Mouse (Mus musculus) intestine, embryonic 15.5 days (tissue): ENCODE measurements around the gene Defb21. TPM values are rescaled to one million over a fixed set of nuclear protein-coding genes. Genes with fewer than 3 reads are reported as not detected.

Experiments used
- ATAC-seq: fragments of 200-750 bp; cut with Nextera tagmentation; 2 replicates; pipeline ENCODE4 v1.8.0; 2017; ENCODE audit warnings: moderate TSS enrichment, moderate library complexity
- H3K27ac ChIP-seq: fragments of 300-500 bp; sonication (generic); 2 replicates; pipeline ENCODE4 v1.5.1; 2015; ENCODE audit warnings: mild to moderate bottlenecking, inconsistent platforms
- H3K27me3 ChIP-seq: fragments of 300-500 bp; sonication (generic); replicated peaks from 2 replicates; pipeline ENCODE4 v1.6.1; 2015; ENCODE audit warnings: inconsistent platforms
- H3K36me3 ChIP-seq: fragments of 300-500 bp; sonication (generic); 2 replicates; pipeline ENCODE4 v1.6.1; 2015; ENCODE audit warnings: inconsistent platforms
- H3K4me1 ChIP-seq: fragments of 300-500 bp; sonication (generic); replicated peaks from 2 replicates; pipeline ENCODE4 v1.6.1; 2015; ENCODE audit warnings: inconsistent platforms
- H3K4me2 ChIP-seq: fragments of 300-500 bp; sonication (generic); replicated peaks from 2 replicates; pipeline ENCODE4 v1.6.1; 2015; ENCODE audit warnings: mild to moderate bottlenecking, inconsistent platforms
- H3K4me3 ChIP-seq: fragments of 300-500 bp; sonication (generic); replicated peaks from 2 replicates; pipeline ENCODE4 v1.5.1; 2015; ENCODE audit warnings: inconsistent platforms
- H3K9ac ChIP-seq: fragments of 300-500 bp; sonication (generic); 2 replicates; pipeline ENCODE4 v1.6.1; 2015; ENCODE audit warnings: inconsistent platforms
- H3K9me3 ChIP-seq: fragments of 300-500 bp; sonication (generic); 2 replicates; pipeline ENCODE4 v1.6.1; 2016; ENCODE audit warnings: inconsistent platforms
- WGBS: fragments of 180-500 bp; shearing (Covaris S2); methylation state at CpG from one replicate; pipeline ENCODE4 v1.1.7; 2015; 5-methylcytosine and 5-hydroxymethylcytosine counted together
- polyA plus RNA-seq: library from polyadenylated mRNA; unstranded; fragments of >200 nt; fragmentation: Nextera tagmentation; extraction: Ambion mirVana; gene quantifications from 2 replicates; pipeline ENCODE4 v1.2.1, GENCODE M21; 2015

The Defb21 gene
- polyA plus RNA-seq = not detected in 2 replicates

DNA sequence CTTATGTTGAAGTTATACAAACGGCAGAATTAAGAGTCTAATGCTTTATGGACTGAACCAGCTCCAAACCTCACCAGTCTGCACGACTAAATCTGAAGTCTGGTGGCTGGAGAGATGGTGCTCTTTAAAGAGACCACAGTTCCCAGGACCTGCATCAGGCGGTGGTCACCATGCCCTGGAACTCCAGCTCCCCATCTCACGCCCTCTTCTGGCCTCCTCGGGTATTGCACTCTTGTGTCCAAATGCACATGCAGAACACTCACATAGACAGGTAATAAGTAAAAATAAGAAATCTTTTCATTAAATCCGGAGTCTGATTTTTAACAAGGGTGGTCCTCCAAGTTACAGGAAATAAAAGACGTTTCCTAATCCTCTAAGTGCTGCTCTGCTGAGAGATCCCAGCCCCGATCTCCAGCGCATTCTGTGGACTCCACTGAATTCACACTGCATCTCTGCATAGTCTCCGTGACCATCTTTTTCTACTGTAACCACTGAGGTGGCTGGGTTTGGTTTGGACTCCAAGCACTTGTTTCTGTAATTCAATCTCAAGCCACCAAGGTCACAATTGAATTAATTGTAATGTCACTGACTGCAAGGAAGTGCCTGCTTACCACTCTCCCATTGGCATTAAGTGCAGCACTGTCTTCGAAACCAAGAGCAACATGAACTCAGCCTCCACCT lies at the start of gene Defb21:
Gene Defb21, plus strand, starts transcription at position 631 of the 681 bp plus-strand sequence.
- 64% methylated on average over 11 of the region's 11 CpGs for WGBS
- no peak within 1 kb of the TSS for H3K4me3 ChIP-seq
- H3K4me1 ChIP-seq = no peaks in the 10 kb centered on the region
- H3K9me3 ChIP-seq = no peaks in the 10 kb centered on the region
- ATAC-seq = no peak
- H3K36me3 ChIP-seq = no peaks in the 10 kb centered on the region
- H3K27ac ChIP-seq = no peak within 1 kb of the TSS
- H3K27me3 ChIP-seq = no peaks in the 10 kb centered on the region
- H3K4me2 ChIP-seq = no peak within 1 kb of the TSS
- no peak within 1 kb of the TSS for H3K9ac ChIP-seq

- no peak within 1 kb of the TSS for H3K27ac ChIP-seq
- no peaks in the 10 kb centered on the region for H3K36me3 ChIP-seq
- no peak within 1 kb of the TSS for H3K4me2 ChIP-seq
- no peak within 1 kb of the TSS for H3K9ac ChIP-seq
- no peak for ATAC-seq
- H3K4me3 ChIP-seq = no peak within 1 kb of the TSS
- H3K27me3 ChIP-seq = no peaks in the 10 kb centered on the region
- H3K9me3 ChIP-seq = no peaks in the 10 kb centered on the region
- no peaks in the 10 kb centered on the region for H3K4me1 ChIP-seq
- WGBS = 43% methylated on average over 13 of the region's 13 CpGs
These were observed 32.4 kb upstream of the Defb21 start, which contains the start of gene Defb29 for GRCm38 (mm10) chr2:152539944-152540710. Defb29 (minus strand) TSS chr2:152540098.

DNA sequence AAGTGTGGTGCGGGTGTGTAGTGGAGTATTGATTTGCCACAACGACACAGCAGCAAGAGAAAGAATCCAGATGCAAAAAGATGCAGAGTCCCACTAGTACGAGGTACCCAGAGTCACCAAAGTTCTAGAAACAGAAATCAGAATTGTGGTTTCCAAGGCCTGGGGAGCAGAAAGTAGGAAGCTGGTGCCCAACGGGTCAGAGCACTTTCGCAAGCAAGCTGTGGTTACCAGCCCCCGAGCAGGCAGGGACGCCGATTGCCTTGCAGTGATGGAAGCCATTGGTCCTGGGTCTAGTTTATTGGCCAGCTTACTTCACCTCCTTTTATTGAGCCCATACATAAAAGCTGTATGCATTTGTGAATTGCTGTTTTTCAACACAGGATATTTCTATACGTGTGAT lies 30.6 kb upstream of the Defb21 start:
- H3K4me2 ChIP-seq = no peak overlapping the region
- H3K4me1 ChIP-seq = no peaks in the 10 kb centered on the region
- 80% methylated on average over 9 of the region's 9 CpGs for WGBS
- H3K27ac ChIP-seq = no peak overlapping the region
- H3K9ac ChIP-seq = no peak overlapping the region
- H3K36me3 ChIP-seq = no peaks in the 10 kb centered on the region
- H3K27me3 ChIP-seq = no peaks in the 10 kb centered on the region
- no peaks in the 10 kb centered on the region for H3K9me3 ChIP-seq
- ATAC-seq = no peak
- H3K4me3 ChIP-seq = no peak overlapping the region

DNA sequence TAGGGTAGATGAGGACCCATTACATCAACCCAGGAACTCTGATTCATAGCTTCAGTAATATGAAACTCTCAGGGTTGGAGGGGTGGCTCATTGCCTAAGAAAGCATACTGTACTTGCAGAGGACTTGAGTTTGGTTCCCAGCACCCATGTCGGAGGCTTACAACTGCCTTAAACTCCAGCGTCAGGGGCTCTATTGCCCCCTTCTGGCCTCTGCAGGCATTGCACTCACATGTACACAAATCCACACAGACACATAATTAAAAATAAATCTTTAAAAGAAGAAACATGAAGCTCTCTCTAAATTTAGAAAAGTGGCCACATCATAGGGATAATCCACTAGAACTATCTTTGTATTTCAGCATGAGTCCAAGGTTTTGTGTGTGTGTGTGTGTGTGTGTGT lies 29.6 kb upstream of the Defb21 start:
- no peak overlapping the region for H3K4me3 ChIP-seq
- H3K27me3 ChIP-seq = no peaks in the 10 kb centered on the region
- no peaks in the 10 kb centered on the region for H3K9me3 ChIP-seq
- H3K9ac ChIP-seq = no peak overlapping the region
- no peak overlapping the region for H3K4me2 ChIP-seq
- no peaks in the 10 kb centered on the region for H3K36me3 ChIP-seq
- H3K27ac ChIP-seq = no peak overlapping the region
- WGBS = 75% methylated on average over 2 of the region's 2 CpGs
- no peak for ATAC-seq
- no peaks in the 10 kb centered on the region for H3K4me1 ChIP-seq

DNA sequence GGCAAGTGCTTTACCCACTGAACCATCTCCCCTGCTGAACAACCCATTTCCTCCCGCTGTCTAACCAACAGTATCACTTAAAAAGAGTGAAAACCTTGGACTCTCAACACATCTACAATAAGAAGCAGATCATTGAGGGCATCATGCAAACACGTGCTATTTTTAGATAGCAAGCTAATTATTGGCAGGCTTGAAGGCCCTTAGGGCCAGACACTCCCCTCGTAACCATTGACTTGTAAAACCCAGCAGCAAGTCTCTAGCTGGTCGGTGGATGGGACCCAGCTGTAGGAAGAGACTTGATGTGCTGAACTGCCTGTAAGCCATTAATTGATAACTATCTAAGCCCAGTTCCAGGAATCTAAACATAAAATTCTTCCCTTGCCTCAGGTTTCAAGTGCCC lies 29.1 kb upstream of the Defb21 start:
- ATAC-seq = peak; percentile 44
- WGBS = 52% methylated on average over 4 of the region's 4 CpGs
- Histone ChIP-seq H3K27me3 (no peaks in the 10 kb centered on the region), H3K4me2 (no peak overlapping the region), H3K4me1 (no peaks in the 10 kb centered on the region), H3K36me3 (no peaks in the 10 kb centered on the region), H3K9me3 (no peaks in the 10 kb centered on the region), H3K27ac (no peak overlapping the region), H3K9ac (no peak overlapping the region), H3K4me3 (no peak overlapping the region)

- WGBS = 11% methylated on average over 4 of the region's 4 CpGs
- Histone ChIP-seq H3K4me1 (no peaks in the 10 kb centered on the region), H3K27ac (no peak overlapping the region), H3K9me3 (no peaks in the 10 kb centered on the region), H3K27me3 (no peaks in the 10 kb centered on the region), H3K9ac (no peak overlapping the region), H3K36me3 (no peaks in the 10 kb centered on the region), H3K4me2 (no peak overlapping the region), H3K4me3 (no peak overlapping the region)
- ATAC-seq = peak; percentile 89
These were observed 27.9 kb upstream of the Defb21 start for GRCm38 (mm10) chr2:152544691-152545090.

GRCm38 (mm10) chr2:152548124-152548523 lies 24.4 kb upstream of the Defb21 start:
- Histone ChIP-seq H3K36me3 (no peaks in the 10 kb centered on the region), H3K27me3 (no peaks in the 10 kb centered on the region), H3K4me2 (no peak overlapping the region), H3K4me1 (no peaks in the 10 kb centered on the region), H3K9ac (no peak overlapping the region), H3K27ac (no peak overlapping the region), H3K4me3 (no peak overlapping the region), H3K9me3 (no peaks in the 10 kb centered on the region)
- no peak for ATAC-seq
- 66% methylated on average over 5 of the region's 5 CpGs for WGBS

DNA sequence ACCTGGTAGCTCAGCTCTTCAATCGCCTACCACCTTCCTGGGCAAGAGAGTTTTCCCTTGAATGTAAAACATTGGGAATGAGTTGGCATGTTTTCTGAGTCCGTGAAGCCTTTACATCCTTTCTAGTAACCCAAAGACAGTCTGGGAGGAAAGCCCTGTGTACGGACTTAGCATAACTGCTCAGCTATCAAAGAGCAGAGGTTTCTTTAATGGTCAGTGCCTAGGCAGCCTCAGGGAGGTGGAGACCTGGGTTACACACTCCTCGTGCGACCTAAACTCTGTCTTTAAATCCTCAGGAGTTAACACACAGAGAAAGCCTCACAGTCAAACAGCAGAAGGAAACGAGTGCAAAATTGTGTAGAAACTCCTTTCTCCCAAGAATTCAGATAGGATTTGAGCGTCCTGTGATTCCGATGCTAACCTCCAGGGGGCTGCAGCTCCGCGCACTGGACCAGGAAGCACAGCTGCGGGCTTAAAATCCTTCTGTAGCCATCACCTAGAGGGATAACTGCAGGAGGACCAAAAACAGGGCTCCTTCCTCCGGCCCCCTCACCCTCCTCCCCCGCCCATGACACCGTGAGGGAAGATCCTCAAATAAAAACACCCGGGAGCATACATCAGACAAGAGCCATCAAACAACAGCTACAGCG lies 18.6 kb upstream of the Defb21 start:
- Histone ChIP-seq H3K27ac (no peak overlapping the region), H3K9ac (no peak overlapping the region), H3K4me1 (no peaks in the 10 kb centered on the region), H3K4me3 (no peak overlapping the region), H3K9me3 (no peaks in the 10 kb centered on the region), H3K4me2 (peak overlapping the region; percentile 43), H3K27me3 (no peaks in the 10 kb centered on the region), H3K36me3 (no peaks in the 10 kb centered on the region)
- 11% methylated on average over 16 of the region's 16 CpGs for WGBS
- 0 out of 2 replicates have a peak, but pooled peaks have one; percentile 58 for ATAC-seq

DNA sequence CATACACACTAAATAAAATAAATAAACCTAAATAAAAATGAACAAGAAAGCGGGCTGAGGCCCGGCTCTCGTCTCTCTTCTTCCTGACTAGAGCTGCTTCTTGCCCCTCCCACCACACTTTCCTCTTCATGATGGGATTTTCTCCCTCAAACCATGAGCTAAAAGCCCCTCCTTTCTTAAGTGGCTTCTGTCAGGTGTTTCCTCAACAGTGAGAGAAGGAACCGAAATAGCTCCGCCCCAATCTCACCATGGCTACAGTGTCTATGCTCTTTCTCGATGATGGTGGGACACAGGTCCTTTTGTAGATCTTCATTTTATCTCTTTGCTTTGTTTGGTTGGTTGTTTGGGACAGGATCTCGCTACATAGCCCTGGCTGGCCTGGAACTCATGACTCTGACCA lies 15.9 kb upstream of the Defb21 start:
- Histone ChIP-seq H3K36me3 (no peaks in the 10 kb centered on the region), H3K4me1 (no peaks in the 10 kb centered on the region), H3K4me2 (no peak overlapping the region), H3K4me3 (no peak overlapping the region), H3K9ac (no peak overlapping the region), H3K27me3 (no peaks in the 10 kb centered on the region), H3K27ac (no peak overlapping the region), H3K9me3 (no peaks in the 10 kb centered on the region)
- 85% methylated on average over 7 of the region's 7 CpGs for WGBS
- no peak for ATAC-seq

DNA sequence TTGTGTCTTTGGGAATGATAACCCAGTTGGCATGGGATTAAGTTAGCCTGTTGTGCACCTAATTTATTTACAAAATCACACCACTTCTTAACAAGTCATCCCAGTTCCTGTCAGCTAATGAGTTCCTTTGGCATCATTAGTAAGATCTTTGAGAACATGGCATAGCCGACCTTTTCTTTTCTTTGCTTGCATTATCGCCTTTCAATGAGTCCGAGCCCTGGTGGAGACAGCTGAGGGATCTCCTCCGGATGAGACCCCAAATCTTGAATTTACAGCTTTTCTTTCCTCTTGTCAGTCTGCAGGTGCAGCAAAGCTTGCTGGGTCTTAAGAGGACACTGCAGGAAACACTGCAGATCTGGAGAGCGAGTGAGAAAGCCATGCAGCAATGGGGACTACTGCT lies 3.5 kb upstream of the Defb21 start, which contains the start of gene Gm17416:
Gene Gm17416, plus strand, starts transcription at position 301 of the 400 bp plus-strand sequence.
- H3K27ac ChIP-seq = no peak within 1 kb of the TSS
- no peak within 1 kb of the TSS for H3K9ac ChIP-seq
- no peaks in the 10 kb centered on the region for H3K27me3 ChIP-seq
- H3K4me1 ChIP-seq = no peaks in the 10 kb centered on the region
- H3K4me2 ChIP-seq = no peak within 1 kb of the TSS
- no peak within 1 kb of the TSS for H3K4me3 ChIP-seq
- ATAC-seq = no peak
- no peaks in the 10 kb centered on the region for H3K36me3 ChIP-seq
- 92% methylated on average over 5 of the region's 5 CpGs for WGBS
- no peaks in the 10 kb centered on the region for H3K9me3 ChIP-seq

GRCm38 (mm10) chr2:152569881-152570280 lies 2.7 kb upstream of the Defb21 start:
- ATAC-seq = no peak
- H3K4me2 ChIP-seq = no peak overlapping the region
- H3K4me3 ChIP-seq = no peak overlapping the region
- no peaks in the 10 kb centered on the region for H3K36me3 ChIP-seq
- no peaks in the 10 kb centered on the region for H3K9me3 ChIP-seq
- H3K27me3 ChIP-seq = no peaks in the 10 kb centered on the region
- H3K4me1 ChIP-seq = no peaks in the 10 kb centered on the region
- H3K9ac ChIP-seq = no peak overlapping the region
- H3K27ac ChIP-seq = no peak overlapping the region
- WGBS = 71% methylated on average over 4 of the region's 4 CpGs

- no peak for ATAC-seq
- H3K9me3 ChIP-seq = no peaks in the 10 kb centered on the region
- H3K9ac ChIP-seq = no peak overlapping the region
- no peaks in the 10 kb centered on the region for H3K36me3 ChIP-seq
- no peak overlapping the region for H3K27ac ChIP-seq
- H3K4me3 ChIP-seq = no peak overlapping the region
- H3K4me2 ChIP-seq = no peak overlapping the region
- H3K4me1 ChIP-seq = no peaks in the 10 kb centered on the region
- no peaks in the 10 kb centered on the region for H3K27me3 ChIP-seq
- WGBS = 47% methylated on average over 6 of the region's 6 CpGs
These were observed 2.2 kb upstream of the Defb21 start for GRCm38 (mm10) chr2:152570313-152570712.
